Mouse (Mus musculus) ES-Bruce4 (cell line): Measurements from ENCODE around the gene Aknad1. TPM values are rescaled to one million over a fixed set of nuclear protein-coding genes. Genes with fewer than 3 reads are reported as not detected.

Experiments
- H3K27ac ChIP-seq: 2 replicates; pipeline ENCODE4 v1.5.1; 2012; ENCODE audit warnings: low read length, inconsistent platforms; ENCODE audit not compliant: insufficient read depth
- H3K27me3 ChIP-seq: 2 replicates; pipeline ENCODE4 v1.6.1; 2012; ENCODE audit warnings: mild to moderate bottlenecking, low read length, inconsistent platforms; ENCODE audit not compliant: control insufficient read depth, poor library complexity, insufficient read depth, severe bottlenecking
- H3K36me3 ChIP-seq: 2 replicates; pipeline ENCODE4 v1.6.1; 2012; ENCODE audit warnings: inconsistent platforms, mild to moderate bottlenecking, low read length, moderate library complexity; ENCODE audit not compliant: control insufficient read depth, poor library complexity, insufficient read depth, severe bottlenecking
- H3K4me1 ChIP-seq: one replicate; pipeline ENCODE4 v1.8.1; 2011; ENCODE audit warnings: low read length; ENCODE audit not compliant: control insufficient read depth, insufficient read depth
- H3K4me3 ChIP-seq: 2 replicates; pipeline ENCODE4 v1.5.1; 2011; ENCODE audit warnings: low read depth, mild to moderate bottlenecking, low read length
- H3K9ac ChIP-seq: 2 replicates; pipeline ENCODE4 v1.6.1; 2012; ENCODE audit warnings: low read depth, mild to moderate bottlenecking, inconsistent platforms; ENCODE audit not compliant: poor library complexity, severe bottlenecking
- H3K9me3 ChIP-seq: replicated peaks from 2 replicates; pipeline ENCODE4 v1.6.1; 2012; ENCODE audit warnings: mild to moderate bottlenecking, low read length, inconsistent platforms; ENCODE audit not compliant: control insufficient read depth, poor library complexity, insufficient read depth, severe bottlenecking
- CTCF ChIP-seq: IDR thresholded peaks from one replicate; pipeline ENCODE4 v1.8.1; 2011; ENCODE audit warnings: low read depth, low read length
- EP300 ChIP-seq: IDR thresholded peaks from 2 replicates; pipeline ENCODE4 v1.6.1; 2011; ENCODE audit warnings: low read depth, low read length; ENCODE audit not compliant: insufficient read depth
- POLR2A ChIP-seq: IDR thresholded peaks from one replicate; pipeline ENCODE4 v1.8.1; 2011; ENCODE audit warnings: low read length; ENCODE audit not compliant: insufficient read depth
- polyA plus RNA-seq: library from polyadenylated mRNA; stranded (reverse); fragments of >200 nt; gene quantifications from 2 replicates; pipeline ENCODE4 v1.2.4, GENCODE M21; 2011; ENCODE audit warnings: low read depth; ENCODE audit not compliant: missing spikeins, insufficient read depth, insufficient read length

The Aknad1 gene
- polyA plus RNA-seq, 1 experiment, result not detected

DNA sequence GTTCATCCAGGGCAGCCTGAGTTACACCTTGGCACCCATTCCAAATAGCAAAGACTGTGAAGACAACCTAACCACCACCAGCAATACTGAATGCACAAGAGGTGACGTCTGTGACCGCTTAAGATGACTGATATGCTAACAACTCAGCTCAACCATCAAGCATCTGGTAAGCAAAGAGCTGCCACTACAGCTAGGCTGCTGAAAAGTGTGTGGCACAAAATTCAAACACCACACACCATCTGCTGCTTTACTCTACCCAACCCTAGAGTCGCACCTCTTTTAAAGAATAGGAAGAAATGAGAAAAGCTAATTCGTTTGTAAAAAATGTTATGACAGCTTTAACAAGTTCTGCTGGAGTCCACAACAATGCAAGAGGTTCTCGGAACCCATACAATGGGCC, 66.2 kb downstream of the Aknad1 start:
- Histone ChIP-seq H3K4me1 (no peaks in the 10 kb centered on the region), H3K9me3 (no peaks in the 10 kb centered on the region), H3K4me3 (no peak overlapping the region), H3K27me3 (no peaks in the 10 kb centered on the region), H3K9ac (no peak overlapping the region), H3K27ac (no peak overlapping the region), H3K36me3 (0 out of 2 replicates have a peak, but pooled peaks cover 6% of the 10 kb centered on the region)
- no peak for TF ChIP-seq CTCF
- no peak for TF ChIP-seq POLR2A
- TF ChIP-seq EP300, result no peak

DNA sequence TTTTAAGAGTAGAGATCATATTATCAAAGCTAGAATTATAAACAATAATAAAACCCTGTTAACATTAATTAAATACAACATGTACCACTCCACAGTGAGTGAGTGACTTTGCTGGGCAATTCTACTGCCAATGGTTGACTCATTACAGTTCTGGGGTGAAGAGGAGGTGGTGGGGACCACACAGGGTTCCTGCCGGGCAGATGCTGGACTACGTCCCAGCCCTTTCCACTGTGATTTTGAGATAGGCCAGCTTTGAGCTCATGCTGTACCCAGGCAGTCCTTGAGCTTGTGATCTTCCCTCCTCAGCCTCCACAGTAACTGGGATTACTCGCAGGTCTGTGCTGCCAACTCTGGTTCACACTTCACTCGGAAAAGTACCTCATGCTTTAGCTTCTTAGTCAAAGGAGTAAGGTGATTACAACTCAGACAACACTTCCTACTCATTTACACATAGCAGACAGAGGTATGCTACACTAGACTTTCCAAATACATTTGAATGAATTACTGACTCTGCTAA, 71.3 kb downstream of the Aknad1 start:
- H3K4me1 ChIP-seq, result no peaks in the 10 kb centered on the region
- no peaks in the 10 kb centered on the region for H3K27me3 ChIP-seq
- H3K27ac ChIP-seq, result no peak overlapping the region
- no peak overlapping the region for H3K9ac ChIP-seq
- H3K36me3 ChIP-seq, result peaks cover 3% of the 10 kb centered on the region; the same call in 1 of the 2 replicates
- no peaks in the 10 kb centered on the region for H3K9me3 ChIP-seq
- no peak overlapping the region for H3K4me3 ChIP-seq
- no peak for TF ChIP-seq CTCF
- TF ChIP-seq POLR2A, result no peak
- no peak for TF ChIP-seq EP300

- no peak overlapping the region for H3K27ac ChIP-seq
- no peak for TF ChIP-seq POLR2A
- TF ChIP-seq EP300, result no peak
- no peak overlapping the region for H3K9ac ChIP-seq
- no peaks in the 10 kb centered on the region for H3K4me1 ChIP-seq
- H3K36me3 ChIP-seq, result peaks cover 3% of the 10 kb centered on the region; the same call in 1 of the 2 replicates
- no peaks in the 10 kb centered on the region for H3K9me3 ChIP-seq
- no peaks in the 10 kb centered on the region for H3K27me3 ChIP-seq
- no peak overlapping the region for H3K4me3 ChIP-seq
These were observed 76.2 kb downstream of the Aknad1 start for GRCm38 (mm10) chr3:108815631-108816030.

DNA sequence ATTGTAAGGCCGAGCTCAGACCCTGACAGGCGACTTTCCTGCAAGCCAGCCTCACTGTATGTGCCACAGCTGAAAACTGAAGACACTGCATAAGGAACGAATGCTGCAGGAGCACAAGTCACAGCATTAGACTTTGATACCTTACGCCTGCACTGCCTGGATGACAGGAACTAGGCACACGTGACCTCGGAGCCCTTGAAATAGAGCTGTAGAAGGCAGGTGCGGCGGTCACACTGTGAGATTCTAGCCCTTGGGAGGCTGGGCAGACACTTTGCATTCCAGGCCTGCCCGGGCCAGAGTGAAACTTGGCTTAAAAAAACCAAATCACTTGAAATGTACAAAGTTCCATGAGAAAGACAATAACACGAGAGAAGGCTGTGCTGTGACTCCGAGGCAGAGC, 91.0 kb downstream of the Aknad1 start:
- Histone ChIP-seq H3K27me3 (no peaks in the 10 kb centered on the region), H3K4me1 (no peaks in the 10 kb centered on the region), H3K9me3 (no peaks in the 10 kb centered on the region), H3K4me3 (no peak overlapping the region), H3K27ac (no peak overlapping the region), H3K9ac (no peak overlapping the region), H3K36me3 (no peaks in the 10 kb centered on the region; the same call in 1 of the 2 replicates)
- no peak for TF ChIP-seq POLR2A
- no peak for TF ChIP-seq EP300
- no peak for TF ChIP-seq CTCF

- Histone ChIP-seq H3K9me3 (no peaks in the 10 kb centered on the region), H3K27ac (no peak overlapping the region), H3K27me3 (no peaks in the 10 kb centered on the region), H3K4me1 (no peaks in the 10 kb centered on the region), H3K36me3 (no peaks in the 10 kb centered on the region; the same call in 1 of the 2 replicates), H3K9ac (no peak overlapping the region), H3K4me3 (no peak overlapping the region)
- TF ChIP-seq EP300 (no peak), CTCF (no peak), POLR2A (no peak)
These were observed 92.3 kb downstream of the Aknad1 start for GRCm38 (mm10) chr3:108831750-108832149.

Other genes starting within 250 kb of the Aknad1 start
- not detected in 2 replicates for gene 1700013F07Rik, start 205.5 kb upstream of the Aknad1 start, polyA plus RNA-seq
- gene 5330417C22Rik, start 203.1 kb upstream of the Aknad1 start, polyA plus RNA-seq, result 0.43 TPM in 1 of 2 replicates, not detected in the other
- 22.7 and 25.5 TPM in 2 replicates for gene Tmem167b, start 177.2 kb upstream of the Aknad1 start, polyA plus RNA-seq
- gene Taf13, start 168.0 kb upstream of the Aknad1 start, polyA plus RNA-seq, result 21.5 and 28.4 TPM in 2 replicates
- 10.9 and 12.6 TPM in 2 replicates for gene Wdr47, start 148.4 kb upstream of the Aknad1 start, polyA plus RNA-seq
- gene Clcc1, start 85.7 kb upstream of the Aknad1 start, polyA plus RNA-seq, result 22.6 and 25.2 TPM in 2 replicates
- gene Gpsm2, start 17.3 kb upstream of the Aknad1 start, polyA plus RNA-seq, result 27.5 and 30.9 TPM in 2 replicates
- gene Stxbp3, start 100.9 kb downstream of the Aknad1 start, polyA plus RNA-seq, result 25.9 and 29.9 TPM in 2 replicates
- gene Fndc7, start 150.3 kb downstream of the Aknad1 start, polyA plus RNA-seq, result not detected in 2 replicates
- 112 and 113 TPM in 2 replicates for gene Prpf38b, start 172.1 kb downstream of the Aknad1 start, polyA plus RNA-seq
- gene Henmt1, start 200.2 kb downstream of the Aknad1 start, polyA plus RNA-seq, result 0.43 TPM in 1 of 2 replicates, not detected in the other
- gene Gm9857, start 200.8 kb downstream of the Aknad1 start, polyA plus RNA-seq, result not detected in 2 replicates